Mouse (Mus musculus) limb, embryonic 14.5 days (tissue): Measurements from ENCODE around the gene Inpp5d. TPM values are rescaled to one million over a fixed set of nuclear protein-coding genes. Genes with fewer than 3 reads are reported as not detected.

Experiments
- ATAC-seq: fragments of 200-750 bp; cut with Nextera tagmentation; 2 replicates; pipeline ENCODE4 v1.8.0; 2017; ENCODE audit warnings: low read depth, moderate number of reproducible peaks, moderate TSS enrichment; ENCODE audit not compliant: low FRiP score
- DNase-seq: peaks from one replicate; pipeline ENCODE4 v3.0.0-alpha.2; 2015; ENCODE audit warnings: low spot score
- H3K27ac ChIP-seq: fragments of 300-500 bp; sonication (generic); replicated peaks from 2 replicates; pipeline ENCODE4 v1.5.1; 2014; ENCODE audit warnings: low read depth, mild to moderate bottlenecking, low read length, moderate library complexity, mixed read lengths
- H3K27me3 ChIP-seq: fragments of 300-500 bp; sonication (generic); 2 replicates; pipeline ENCODE4 v1.6.1; 2014; ENCODE audit warnings: low read length, mixed read lengths; ENCODE audit not compliant: control insufficient read depth, insufficient read depth
- H3K36me3 ChIP-seq: fragments of 300-500 bp; sonication (generic); 2 replicates; pipeline ENCODE4 v1.6.1; 2014; ENCODE audit warnings: mild to moderate bottlenecking, low read length, moderate library complexity, mixed read lengths; ENCODE audit not compliant: control insufficient read depth, insufficient read depth
- H3K4me1 ChIP-seq: fragments of 300-500 bp; sonication (generic); 2 replicates; pipeline ENCODE4 v1.6.1; 2014; ENCODE audit warnings: antibody characterized with exemption, low read length, mixed read lengths; ENCODE audit not compliant: control insufficient read depth, insufficient read depth
- H3K4me2 ChIP-seq: fragments of 300-500 bp; sonication (generic); replicated peaks from 2 replicates; pipeline ENCODE4 v1.6.1; 2014; ENCODE audit warnings: low read depth, mild to moderate bottlenecking, low read length, moderate library complexity; ENCODE audit not compliant: severe bottlenecking
- H3K4me3 ChIP-seq: fragments of 300-500 bp; sonication (generic); replicated peaks from 2 replicates; pipeline ENCODE4 v1.5.1; 2014; ENCODE audit warnings: low read length
- H3K9ac ChIP-seq: fragments of 300-500 bp; sonication (generic); 2 replicates; pipeline ENCODE4 v1.6.1; 2014; ENCODE audit warnings: mild to moderate bottlenecking, low read depth, low read length, moderate library complexity; ENCODE audit not compliant: severe bottlenecking
- H3K9me3 ChIP-seq: fragments of 300-500 bp; sonication (generic); 2 replicates; pipeline ENCODE4 v1.6.1; 2016; ENCODE audit warnings: low read length; ENCODE audit not compliant: control insufficient read depth
- POLR2A ChIP-seq: fragments of 200-500 bp; IDR thresholded peaks from 2 replicates; pipeline ENCODE4 v1.8.0; 2012; ENCODE audit warnings: inconsistent platforms, mild to moderate bottlenecking, moderate library complexity, borderline replicate concordance; ENCODE audit not compliant: insufficient read depth, insufficient read length; ENCODE audit errors: extremely low read depth
- WGBS: fragments of 180-500 bp; shearing (Covaris S2); extraction: QIAGEN DNeasy Blood & Tissue Kit; methylation state at CpG from one replicate; pipeline ENCODE4 v1.1.7; 2014; 5-methylcytosine and 5-hydroxymethylcytosine counted together
- polyA plus RNA-seq, 2 experiments: library from polyadenylated mRNA; depleted of rRNA in 1 of 2; stranded (reverse) in 1 of 2; unstranded in 1 of 2; fragments of >200 nt; fragmentation: Nextera tagmentation in 1 of 2; extraction: Ambion mirVana in 1 of 2; gene quantifications; 2 replicates each; pipeline versions ENCODE4 v1.2.1 to v1.2.3; 2012 to 2014

Gene Inpp5d
- polyA plus RNA-seq, 2 experiments, result 5.9 to 9.7 TPM

DNA sequence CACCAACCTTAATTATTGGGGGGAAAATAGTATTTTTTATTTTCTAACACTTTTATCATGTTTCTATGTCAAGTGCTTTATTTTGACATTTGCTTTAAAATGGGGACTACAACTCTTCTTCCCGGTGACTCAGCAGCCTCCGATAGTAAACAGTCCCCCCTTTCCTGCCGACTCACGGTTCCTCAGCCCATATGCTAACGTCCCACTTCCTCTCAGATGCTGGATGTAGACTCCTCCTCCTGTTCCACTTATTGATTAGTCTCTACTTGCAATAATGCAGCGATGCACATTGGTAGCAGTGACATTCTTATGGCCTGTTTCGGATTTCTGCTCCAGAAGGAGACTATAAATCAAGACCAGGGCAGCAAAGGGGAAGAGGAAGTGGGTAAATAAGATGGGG lies 28.5 kb downstream of the Inpp5d start:
- Histone ChIP-seq H3K9me3 (no peaks in the 10 kb centered on the region), H3K9ac (no peak overlapping the region), H3K36me3 (no peaks in the 10 kb centered on the region), H3K4me1 (no peaks in the 10 kb centered on the region), H3K4me3 (no peak overlapping the region), H3K27ac (no peak overlapping the region), H3K4me2 (no peak overlapping the region), H3K27me3 (no peaks in the 10 kb centered on the region)
- no peak for DNase-seq
- TF ChIP-seq POLR2A, result no peak
- ATAC-seq, result no peak
- WGBS, result 43% methylated on average over 7 of the region's 7 CpGs

DNA sequence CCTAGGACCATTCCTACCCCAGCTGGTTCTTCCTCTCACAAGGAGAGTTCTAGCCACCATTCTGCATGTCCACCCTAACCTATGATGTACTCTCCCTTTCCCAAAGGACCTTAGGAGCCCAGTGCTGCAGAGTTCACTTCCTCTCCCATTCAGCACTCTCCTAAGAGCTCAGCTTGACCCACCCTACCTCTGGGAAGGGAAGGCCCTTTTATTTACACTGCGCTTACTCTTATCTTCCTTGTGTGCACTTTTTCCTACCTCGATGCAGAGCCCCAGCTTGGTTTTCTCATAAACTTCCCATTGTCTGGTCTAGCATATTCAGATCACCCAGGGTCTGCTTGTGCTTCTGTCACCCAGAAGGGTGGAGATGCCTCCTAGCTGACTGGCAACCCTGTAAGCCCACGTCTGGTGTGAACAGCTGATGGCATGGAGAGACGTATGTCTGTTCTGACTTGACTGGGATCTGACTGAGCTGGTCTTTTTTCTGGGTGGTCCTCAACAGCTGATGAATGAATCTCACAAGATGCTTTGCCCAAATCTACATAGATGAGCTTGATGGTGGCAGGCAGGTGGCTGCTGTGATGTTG lies 29.2 kb downstream of the Inpp5d start:
- H3K4me2 ChIP-seq, result no peak overlapping the region
- no peaks in the 10 kb centered on the region for H3K36me3 ChIP-seq
- no peak for ATAC-seq
- no peak for TF ChIP-seq POLR2A
- H3K9me3 ChIP-seq, result no peaks in the 10 kb centered on the region
- no peak overlapping the region for H3K9ac ChIP-seq
- no peak overlapping the region for H3K4me3 ChIP-seq
- WGBS, result 74% methylated on average over 4 of the region's 4 CpGs
- no peaks in the 10 kb centered on the region for H3K4me1 ChIP-seq
- DNase-seq, result no peak
- no peaks in the 10 kb centered on the region for H3K27me3 ChIP-seq
- H3K27ac ChIP-seq, result no peak overlapping the region

DNA sequence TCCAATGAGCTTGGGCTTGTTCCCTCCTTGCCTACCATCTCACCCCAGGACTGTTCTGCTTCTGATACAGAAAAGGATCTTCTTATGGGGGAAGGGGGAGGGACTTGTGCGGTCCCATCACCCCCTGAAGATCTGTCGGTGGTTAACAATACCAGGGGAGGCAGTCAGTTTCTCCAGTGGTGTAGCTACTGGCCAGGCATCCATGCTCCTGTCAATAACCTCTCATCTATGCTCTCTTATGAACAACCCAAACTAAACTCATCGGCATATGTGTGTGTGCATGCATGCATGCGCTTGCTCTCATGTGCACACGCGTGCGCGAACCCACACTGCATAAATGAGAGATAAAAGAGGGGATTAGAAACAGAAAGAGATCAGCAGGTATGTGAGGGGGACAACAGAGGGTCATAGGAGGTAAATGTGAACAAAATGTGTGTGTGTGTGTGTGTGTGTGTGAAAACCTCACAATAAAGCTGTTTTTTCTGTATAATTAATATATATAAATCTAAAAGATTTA lies 29.9 kb downstream of the Inpp5d start:
- 85% methylated on average over 8 of the region's 8 CpGs for WGBS
- TF ChIP-seq POLR2A, result no peak

DNA sequence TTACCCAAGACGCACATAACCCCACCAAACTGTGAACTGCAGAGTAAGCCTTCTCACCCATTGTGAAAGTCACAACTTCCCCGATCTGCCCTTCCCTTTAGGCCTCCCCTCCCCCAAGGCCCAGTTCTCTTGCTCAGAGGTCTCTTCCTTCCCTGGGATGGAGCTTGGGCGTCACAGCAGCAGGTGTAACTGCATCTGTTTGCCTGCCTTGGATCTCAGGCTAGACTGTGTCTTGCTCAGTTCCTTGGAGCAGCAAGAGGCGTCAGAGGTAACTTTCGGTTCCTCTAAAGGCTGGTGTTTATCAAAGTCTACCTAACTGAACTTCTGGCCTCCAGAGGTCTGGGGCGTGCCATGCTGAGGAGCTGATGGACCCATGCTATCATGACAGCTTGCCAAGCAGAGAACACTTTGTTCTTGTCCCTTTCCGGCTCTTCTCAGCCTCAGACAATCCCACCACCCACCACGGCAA lies 30.5 kb downstream of the Inpp5d start:
- Histone ChIP-seq H3K27me3 (no peaks in the 10 kb centered on the region), H3K9me3 (no peaks in the 10 kb centered on the region), H3K4me3 (no peak overlapping the region), H3K9ac (no peak overlapping the region), H3K4me1 (no peaks in the 10 kb centered on the region), H3K27ac (no peak overlapping the region), H3K4me2 (no peak overlapping the region), H3K36me3 (no peaks in the 10 kb centered on the region)
- no peak for TF ChIP-seq POLR2A
- DNase-seq (no peak), ATAC-seq (no peak)
- 75% methylated on average over 8 of the region's 8 CpGs for WGBS

More for the DNA sequence above, 29.9 kb downstream of the Inpp5d start:
- no peak overlapping the region for H3K27ac ChIP-seq
- no peak for ATAC-seq
- no peaks in the 10 kb centered on the region for H3K36me3 ChIP-seq
- no peak overlapping the region for H3K4me2 ChIP-seq
- no peaks in the 10 kb centered on the region for H3K9me3 ChIP-seq
- no peaks in the 10 kb centered on the region for H3K27me3 ChIP-seq
- no peak overlapping the region for H3K9ac ChIP-seq
- no peak for DNase-seq
- H3K4me3 ChIP-seq, result no peak overlapping the region
- no peaks in the 10 kb centered on the region for H3K4me1 ChIP-seq

DNA sequence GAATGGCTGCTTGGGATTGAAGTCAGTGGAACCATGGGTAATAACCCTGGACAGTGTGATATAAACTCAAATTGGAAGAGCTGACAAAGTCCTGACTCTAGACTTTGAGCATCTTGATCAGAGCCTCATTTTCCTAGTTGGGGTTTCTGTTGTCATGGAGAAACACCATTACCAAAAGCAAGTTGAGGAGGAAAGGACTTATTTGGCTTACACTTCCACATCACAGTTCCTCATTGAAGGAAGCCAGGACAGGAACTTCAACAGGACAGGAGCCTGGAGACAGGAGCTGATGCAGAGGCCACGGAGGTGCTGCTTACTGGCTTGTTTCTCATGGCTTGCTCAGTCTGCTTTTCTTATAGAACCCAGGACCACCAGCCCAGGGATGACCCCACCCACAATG lies 31.3 kb downstream of the Inpp5d start:
- Histone ChIP-seq H3K27me3 (no peaks in the 10 kb centered on the region), H3K4me1 (no peaks in the 10 kb centered on the region), H3K4me3 (no peak overlapping the region), H3K9ac (no peak overlapping the region), H3K27ac (no peak overlapping the region), H3K36me3 (no peaks in the 10 kb centered on the region), H3K4me2 (no peak overlapping the region), H3K9me3 (no peaks in the 10 kb centered on the region)
- ATAC-seq (no peak), DNase-seq (no peak)
- TF ChIP-seq POLR2A, result no peak
- WGBS, result 83% methylated on average over 1 of the region's 1 CpGs
